Mouse (Mus musculus): ENCODE data around the gene C2cd5. TPM values are rescaled to one million over a fixed set of nuclear protein-coding genes. Genes with fewer than 3 reads are reported as not detected.
"Not testable (repeated sequence)": the region's sequence is repeated elsewhere in the genome, so short reads cannot be mapped to it uniquely, and the experiment has no call there.

C2cd5 gene
- polyA plus RNA-seq (2015; fragmentation: Nextera tagmentation; extraction: Ambion mirVana) = 22.7 and 29.0 TPM in 2 replicates

DNA sequence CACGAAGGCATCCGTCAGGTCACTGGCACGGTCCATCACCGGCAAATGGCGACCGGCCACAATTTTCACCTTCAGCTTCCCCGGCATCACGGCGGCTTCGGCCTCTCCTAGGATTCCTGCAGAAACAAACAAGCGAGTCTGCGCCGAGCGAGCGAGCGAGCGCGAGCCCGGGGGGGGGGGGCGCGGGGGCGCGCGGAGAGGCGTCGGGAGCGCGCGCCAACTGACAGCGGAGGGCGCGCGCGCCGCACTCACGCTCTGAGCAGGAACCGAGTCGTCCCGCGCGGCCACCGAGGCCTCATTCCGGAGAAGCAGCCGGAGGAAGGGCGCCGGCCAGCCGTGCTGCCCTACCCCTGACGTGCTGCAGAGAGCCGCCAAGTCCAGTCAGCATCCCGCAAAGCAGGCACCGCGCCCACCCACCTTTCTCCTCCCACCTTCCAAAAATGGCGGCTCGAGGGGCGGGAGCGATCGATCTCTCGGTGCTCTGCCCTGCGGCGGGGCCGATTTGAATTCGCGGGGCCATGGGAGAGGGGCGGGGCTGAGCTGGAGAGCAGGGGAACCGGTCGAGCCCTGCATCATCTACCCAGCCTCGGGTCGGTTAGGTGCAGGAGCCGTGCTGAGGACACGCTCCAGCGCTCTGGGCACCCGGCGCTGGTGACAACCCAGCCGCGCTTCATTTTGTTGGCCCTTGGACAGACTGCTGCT lies at the start of gene C2cd5:
C2cd5 (minus strand) TSS at position 461 of the 702 bp plus-strand sequence.
- peak; percentile 97 for DNase-seq (ENCODE audit: low spot score)

DNA sequence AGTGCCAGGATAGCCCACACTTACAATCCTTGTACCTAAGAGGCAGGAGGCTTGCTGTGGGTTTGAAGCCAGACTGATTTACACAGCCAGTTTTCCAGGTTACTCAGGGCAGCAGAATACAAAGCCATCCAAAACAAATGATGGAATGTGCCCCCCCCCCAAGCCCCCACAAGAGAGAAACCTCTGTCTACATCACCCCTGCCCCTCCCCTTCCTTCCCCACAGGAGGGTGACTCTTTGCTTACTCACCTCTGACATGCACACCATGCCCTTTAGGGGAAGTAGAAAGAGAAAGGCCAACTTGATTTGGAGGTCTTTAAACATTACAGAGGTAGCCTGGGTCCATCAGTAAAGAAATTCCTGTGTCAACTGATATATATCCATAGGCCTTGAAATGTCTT lies 48.9 kb upstream of the C2cd5 start:
- DNase-seq (ENCODE audit: low spot score) = no peak

DNA sequence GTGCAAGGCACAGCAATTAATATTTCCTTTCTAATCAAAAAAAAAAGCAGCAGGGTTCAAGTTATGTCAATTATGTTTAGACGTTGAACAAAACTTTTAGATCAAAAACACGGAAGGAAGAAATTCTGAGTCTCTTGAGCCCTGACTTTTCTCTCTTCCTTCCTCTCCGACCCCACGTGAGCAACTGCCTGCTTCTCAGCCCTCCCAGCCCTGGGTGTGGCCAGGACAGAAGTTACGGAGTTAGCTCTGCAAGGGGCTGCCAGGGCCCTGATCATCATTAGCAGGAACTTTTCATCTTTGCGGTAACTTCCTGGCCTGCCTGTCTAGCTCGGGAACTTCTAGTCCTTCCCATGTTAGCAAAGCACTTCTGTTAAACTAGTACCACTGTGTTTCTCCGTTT lies 46.8 kb upstream of the C2cd5 start:
- peak; percentile 76 for DNase-seq (ENCODE audit: low spot score)

DNA sequence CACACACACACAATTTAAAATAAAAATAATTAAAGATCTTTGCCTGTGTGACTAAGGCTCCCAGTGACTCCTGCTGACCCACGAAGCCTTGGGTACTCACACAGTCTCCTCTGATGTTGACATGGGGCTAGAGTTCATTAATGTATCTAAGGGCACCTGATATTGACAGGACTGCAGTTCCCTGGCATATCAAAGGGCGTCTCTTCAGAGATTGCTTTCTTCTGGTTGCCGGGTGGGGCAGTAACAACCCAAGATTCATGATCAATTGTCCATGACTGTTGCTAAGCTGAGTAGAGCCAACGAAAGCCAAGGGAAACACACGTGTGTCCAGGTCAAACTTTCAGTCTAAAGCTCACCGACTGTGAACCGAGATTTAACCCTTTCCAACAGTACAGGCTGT lies 45.1 kb upstream of the C2cd5 start:
- DNase-seq (ENCODE audit: low spot score) = no peak

DNA sequence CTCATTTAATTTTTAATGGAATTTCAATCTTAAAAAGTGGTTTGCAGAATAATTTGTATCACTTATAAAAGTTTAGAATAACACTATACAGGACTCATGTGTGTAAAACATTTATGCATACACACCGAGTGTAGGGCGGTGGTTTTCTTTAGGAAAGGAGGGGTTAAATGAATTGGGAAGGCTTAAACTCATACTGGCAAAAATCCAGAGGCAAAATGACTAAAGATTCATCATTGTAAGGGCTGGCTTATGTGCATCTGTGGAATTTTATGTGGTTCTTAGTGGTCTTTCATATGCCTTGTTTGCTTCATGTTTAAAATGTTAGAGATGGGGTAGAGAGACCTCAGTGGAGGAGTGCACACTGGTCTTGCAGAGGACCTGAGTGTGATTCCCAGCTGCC lies 44.6 kb upstream of the C2cd5 start:
- no peak for DNase-seq (ENCODE audit: low spot score)

DNA sequence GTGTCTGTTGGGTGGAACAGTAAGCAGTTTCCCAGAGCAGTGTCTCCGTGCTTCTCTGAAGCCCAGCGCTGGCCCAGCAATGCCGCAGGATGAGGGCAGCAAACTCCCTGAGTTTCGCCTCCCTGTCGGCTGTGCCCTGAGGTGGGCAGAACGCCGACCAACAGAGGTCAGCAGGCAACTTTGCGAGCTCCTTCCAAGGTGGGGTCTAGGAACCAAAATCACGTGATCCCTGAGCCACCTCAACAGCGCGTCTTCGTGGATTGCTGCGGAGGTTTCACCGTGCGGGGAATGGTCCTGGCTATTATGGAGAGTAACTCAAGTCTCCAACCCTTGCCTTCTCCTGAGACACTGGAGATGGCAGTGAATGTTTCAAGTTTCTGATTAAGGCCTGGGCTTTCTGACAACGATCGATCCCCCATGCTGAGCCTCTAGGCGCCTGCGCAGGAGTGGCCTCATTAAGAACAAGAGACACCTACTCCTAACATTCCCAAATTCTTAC lies 43.9 kb upstream of the C2cd5 start:
- no peak for DNase-seq (ENCODE audit: low spot score)

DNA sequence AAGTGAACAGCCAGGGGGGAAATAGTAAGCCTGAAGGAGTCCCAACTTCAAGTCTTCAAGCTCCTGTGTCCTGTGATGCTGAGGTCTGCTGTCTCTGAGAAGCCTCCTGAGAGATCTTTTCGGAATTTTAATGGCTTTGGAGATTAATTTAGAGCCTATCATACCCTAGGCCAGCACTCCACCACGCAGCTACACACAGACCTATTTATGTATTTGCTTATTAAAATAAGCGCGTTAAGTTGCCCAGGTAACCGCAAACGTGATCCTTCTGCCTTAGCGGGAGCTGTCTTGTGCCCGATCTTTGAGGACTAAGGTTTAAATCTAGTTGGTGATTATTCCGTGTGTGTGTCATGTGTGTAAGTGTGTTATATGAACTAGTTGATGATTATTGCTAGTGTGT lies 43.4 kb upstream of the C2cd5 start:
- DNase-seq (ENCODE audit: low spot score) = no peak

DNA sequence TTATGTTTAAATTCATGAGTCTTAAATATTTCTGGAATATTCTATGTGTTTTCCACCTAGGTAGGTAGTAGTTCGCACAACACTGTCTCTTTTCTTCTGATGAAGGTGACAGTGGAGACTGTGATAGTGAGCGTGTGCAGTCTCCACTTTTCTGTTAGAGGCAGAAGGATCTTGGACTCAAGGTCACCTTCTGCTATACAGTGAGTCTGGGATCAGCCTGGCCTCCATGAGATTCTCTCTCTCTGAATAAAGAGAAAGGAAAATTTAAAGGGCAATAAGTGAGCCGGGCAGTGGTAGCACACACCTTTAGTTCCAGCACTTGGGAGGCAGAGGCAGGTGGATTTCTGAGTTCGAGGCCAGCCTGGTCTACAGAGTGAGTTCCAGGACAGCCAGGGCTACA lies 42.9 kb upstream of the C2cd5 start:
- no peak for DNase-seq (ENCODE audit: low spot score)

DNA sequence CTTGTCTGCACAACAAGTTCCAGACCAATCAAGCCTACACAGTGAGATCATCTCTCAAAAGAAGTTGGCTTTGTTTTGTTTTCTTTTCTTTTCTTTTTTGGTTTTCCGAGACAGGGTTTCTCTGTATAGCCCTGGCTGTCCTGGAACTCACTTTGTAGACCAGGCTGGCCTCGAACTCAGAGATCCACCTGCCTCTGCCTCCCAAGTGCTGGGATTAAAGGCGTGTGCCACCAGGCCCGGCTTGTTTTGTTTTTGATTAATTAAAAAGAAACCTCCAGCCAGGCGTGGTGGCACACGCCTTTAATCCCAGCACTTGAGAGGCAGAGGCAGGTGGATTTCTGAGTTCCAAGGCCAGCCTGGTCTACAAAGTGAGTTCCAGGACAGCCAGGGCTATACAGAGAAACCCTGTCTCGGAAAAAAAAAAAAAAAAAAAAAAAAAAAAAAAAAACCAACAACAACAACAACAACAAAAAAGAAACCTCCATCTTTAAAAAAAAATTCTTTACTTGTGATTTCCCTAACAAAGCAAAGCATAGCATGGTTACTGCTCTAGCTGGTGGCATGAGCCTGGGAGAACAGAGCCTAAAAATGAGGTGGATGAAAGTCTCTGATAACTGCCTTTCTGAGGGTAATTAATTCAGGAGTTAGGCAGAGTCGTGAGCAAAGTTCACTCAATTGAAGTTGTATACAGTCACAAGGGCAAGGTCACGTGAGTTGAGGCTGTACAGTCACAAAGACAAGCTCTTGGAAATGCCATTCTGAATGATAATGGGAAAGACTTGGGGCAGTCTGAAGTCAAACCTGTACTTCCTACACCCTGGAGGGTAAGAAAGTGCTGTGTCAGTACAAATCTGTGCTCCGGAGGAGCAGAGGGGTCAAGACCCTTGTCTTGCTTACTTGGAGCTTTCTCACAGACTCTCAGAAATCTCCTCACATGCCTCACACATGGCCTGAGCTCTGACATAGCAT lies 42.0 kb upstream of the C2cd5 start:
- not testable (repeated sequence) for DNase-seq (ENCODE audit: low spot score)

DNA sequence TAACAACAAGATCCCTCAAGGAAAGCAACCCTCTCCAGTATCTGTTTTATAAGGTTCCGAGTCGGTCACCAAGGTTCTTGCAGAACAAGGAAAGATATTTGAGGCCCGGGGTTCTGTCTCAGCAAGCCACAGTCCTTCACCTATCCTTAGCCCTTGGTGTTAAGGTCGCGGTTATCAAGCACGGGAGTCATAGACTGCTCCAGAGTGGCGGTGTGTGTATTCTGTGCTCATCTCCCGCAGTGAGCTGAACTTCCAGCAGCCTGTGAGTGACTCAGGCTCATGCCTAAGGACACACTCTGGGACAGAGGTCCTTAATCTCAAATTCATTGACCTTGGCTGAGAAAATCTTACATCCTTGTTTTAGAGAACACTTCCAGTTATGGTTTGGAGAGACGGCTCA lies 40.9 kb upstream of the C2cd5 start:
- DNase-seq (ENCODE audit: low spot score) = no peak

DNA sequence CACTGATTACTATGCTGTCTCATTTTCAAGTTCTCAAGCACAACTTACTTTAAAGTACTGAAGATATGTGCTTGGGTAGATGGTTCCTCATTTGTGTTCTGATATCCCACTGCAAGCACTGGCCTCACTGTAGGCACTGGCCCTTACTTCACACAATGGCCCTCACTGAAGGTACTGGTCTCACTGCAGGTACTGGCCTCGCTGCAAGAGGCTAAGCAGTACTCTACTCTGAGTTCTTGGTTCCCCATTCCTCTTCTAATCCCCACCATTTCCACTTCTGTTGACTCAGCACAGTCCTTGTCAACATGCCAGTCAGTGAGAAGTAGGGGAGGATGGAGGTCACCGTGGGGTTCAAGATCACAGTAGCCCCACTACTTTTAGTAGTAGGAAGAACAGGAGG lies 39.5 kb upstream of the C2cd5 start:
- no peak for DNase-seq (ENCODE audit: low spot score)

DNA sequence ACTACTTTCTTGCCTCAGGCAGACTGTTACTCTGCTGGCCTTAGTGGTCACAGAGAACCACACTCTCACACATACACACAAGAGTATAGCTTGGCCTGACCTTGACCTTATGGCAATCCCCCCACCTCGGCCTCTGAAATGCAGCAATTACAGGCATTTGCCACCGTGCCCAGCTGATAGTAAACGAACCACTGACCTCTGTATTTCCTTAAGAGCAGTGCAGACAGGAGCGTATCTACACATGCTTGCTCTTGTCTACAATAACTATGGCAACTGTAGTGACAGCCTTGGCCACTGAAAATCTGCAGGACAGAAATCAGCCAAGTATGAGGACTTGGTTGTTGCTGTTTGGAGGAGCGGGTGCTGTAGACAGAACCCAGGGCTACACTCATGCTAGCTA lies 37.4 kb upstream of the C2cd5 start:
- DNase-seq (ENCODE audit: low spot score) = no peak

DNA sequence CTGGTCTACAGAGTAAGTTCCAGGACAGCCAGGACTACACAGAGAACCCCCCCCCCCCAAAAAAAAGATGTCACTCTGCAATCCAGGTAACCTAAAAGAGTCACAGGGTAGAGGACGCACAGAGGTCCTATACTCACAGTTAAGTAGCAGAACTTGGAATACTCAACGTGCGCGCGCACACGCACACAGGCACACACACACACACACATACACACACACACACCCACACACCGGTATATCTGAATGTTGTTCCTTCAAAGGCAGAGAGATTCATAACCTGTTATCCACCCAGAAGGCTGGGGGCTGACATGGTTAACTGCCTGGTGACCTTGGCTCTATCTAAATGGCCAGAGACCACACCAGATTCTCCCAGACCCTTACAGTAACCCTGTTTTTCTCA lies 36.7 kb upstream of the C2cd5 start:
- DNase-seq (ENCODE audit: low spot score) = no peak

DNA sequence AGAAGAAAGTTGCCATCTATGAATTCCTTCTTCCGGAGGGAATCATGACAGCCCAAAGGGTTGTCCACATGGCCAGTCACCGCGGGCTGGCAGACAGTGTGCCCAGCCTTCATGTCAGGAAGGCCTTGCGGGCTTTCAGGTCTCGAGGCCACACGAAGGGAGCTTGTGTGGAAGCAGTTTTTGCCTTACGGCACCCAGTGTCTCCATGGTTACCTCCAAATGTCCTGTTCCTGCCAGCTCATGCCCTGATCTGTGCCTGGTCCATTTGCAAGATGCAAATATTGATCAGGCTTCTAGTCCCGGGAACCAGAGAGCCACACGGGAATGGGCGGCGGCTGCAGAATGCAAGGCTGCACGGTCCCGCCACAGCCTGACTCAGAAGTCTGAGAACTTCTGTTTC lies 35.2 kb upstream of the C2cd5 start:
- DNase-seq (ENCODE audit: low spot score) = no peak

DNA sequence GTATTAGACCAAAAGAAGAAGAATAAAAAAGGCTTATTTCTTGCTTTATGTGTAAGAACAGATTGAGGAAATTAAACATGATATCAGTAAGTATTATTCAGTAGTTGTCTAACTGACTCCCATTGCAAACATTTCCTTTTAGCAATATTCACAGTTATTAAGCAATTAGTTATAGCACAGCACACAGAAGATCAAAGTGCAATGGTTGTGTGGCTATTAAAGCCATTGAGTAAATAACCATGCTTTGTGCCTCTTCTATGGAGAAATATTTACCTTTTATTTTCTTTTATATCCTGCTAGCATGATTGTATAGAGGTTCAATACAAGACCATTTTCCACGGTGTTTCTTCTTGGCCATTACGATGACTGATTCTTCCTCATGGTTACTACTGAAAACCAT lies 33.2 kb upstream of the C2cd5 start:
- DNase-seq (ENCODE audit: low spot score) = no peak

DNA sequence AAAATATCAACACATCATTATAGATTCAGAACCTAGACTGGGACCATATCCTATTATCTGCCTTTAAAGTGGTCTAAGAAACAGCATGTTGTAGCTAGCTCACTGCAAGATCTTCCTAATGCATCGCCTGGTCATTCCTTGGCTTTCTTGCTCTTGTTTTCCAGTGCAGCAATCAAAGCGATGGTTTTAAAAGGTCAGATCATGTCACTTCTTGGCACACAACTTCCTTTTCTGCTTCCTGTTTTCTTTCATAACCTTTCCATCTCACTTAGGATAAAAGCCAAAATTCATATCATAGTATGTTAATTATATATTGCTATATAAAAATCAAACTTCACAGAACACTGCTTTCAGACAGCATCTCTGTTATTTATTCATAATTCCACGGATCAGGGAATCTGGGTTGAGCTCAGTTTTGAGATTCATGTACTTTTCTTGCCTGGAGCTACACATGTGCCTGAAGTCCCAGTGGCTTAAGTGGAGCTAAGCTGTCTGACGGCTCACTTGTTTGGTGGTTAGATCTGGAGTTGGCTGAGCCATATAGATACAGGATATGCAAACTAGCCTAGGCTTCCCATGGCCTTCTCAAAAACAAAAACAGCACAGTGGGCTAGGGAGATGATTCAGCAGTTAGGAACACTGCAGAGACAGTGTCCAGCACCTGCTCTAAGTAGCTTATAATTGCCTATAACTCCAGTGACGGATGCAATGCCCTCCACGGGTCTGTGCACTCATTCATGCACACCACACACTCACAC lies 32.1 kb upstream of the C2cd5 start:
- no peak for DNase-seq (ENCODE audit: low spot score)

DNA sequence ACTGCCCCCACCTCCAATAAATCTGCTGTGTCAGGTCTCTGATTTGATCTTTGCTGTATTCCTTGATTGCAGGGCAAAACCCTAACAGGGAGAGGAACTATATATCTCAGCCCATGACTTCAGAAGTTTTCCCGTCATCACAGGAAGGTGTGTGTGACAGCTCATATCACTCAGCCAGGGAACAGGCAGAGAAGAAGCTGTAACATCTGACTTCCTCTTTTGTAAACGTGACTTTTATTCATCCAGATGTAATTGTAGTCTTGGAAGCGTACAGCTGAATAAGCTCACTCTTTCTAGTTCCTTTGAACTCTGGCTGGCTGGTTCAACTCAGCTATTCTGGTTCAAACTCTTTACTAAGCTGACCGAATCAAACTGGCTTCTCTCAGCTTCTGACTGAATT lies 30.5 kb upstream of the C2cd5 start:
- DNase-seq (ENCODE audit: low spot score) = no peak

DNA sequence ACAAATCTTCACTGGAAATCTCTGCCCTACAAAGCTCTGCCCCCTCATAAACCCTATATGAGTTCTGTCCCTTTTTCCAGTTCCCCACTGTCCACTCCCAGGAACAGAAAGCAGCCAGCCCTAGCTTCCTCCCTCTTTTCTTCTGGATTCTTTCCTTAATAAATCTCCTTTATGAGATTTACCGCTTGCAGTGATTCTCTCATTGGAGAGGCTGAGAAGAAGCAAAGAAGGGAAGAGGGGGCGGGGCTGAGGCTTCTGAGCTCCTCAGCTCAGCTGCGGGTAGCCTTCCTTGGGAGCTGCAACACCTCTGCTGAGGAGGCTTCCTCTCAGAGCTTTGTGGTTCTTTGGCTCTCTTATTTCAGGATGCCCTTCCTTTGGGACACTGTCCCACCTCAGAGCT lies 30.0 kb upstream of the C2cd5 start:
- no peak for DNase-seq (ENCODE audit: low spot score)

DNA sequence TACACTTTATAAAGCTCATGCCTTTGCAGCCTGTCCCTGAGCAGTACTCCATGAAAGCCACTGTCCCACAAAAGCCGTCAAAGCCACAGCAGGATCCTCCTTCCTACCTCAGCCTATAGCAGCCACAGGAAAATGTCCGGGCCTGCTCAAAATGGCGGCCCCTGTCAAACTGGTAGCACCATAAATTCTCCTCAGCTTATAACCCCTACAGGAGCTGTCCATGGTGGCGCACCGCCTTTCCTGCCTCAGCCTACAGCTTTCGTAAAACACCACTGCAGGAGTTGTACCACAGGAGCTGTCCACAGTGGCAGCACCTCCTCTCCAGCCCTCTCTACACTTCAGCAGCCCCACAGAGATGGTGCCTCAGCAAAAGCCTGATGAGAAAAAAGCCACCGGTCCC lies 29.5 kb upstream of the C2cd5 start:
- DNase-seq (ENCODE audit: low spot score) = no peak

DNA sequence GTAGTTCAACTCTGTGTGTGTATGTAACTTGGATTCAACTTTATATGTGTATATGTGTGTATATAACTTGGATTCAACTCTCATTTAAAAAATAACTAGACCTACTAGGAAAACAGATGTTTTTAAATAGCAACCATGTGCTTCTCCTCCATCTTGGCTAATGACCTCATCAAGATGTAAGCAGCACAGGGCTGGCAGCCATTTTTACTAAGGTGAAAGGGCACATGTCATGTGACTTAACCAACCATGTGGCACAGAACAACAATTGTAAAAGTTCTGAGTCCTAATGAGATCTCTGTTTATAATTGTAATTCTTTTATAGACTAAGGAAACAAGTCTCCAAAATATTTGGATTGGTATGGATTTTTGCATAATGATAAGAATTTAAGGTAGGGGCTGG lies 25.8 kb upstream of the C2cd5 start:
- no peak for DNase-seq (ENCODE audit: low spot score)

DNA sequence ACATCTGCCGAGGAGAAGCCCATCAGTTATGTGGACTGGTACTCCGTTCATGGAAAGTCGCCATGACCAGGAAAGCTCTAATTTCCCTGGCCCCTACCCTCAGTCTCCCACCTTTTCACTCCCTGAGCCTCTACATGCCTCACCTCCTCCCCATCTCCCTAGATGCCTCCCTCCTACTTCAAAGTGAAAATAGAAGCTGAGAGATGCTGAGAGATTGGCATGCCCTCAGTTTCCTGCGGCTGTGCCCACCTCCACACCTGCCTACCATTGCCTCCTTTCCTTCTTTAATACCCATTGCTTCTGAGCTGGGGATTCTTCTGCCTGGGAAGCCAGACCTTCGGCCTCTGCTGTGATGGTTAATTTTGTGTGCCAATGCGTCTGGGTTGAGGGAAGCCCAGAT lies 19.4 kb upstream of the C2cd5 start:
- DNase-seq (ENCODE audit: low spot score) = no peak

DNA sequence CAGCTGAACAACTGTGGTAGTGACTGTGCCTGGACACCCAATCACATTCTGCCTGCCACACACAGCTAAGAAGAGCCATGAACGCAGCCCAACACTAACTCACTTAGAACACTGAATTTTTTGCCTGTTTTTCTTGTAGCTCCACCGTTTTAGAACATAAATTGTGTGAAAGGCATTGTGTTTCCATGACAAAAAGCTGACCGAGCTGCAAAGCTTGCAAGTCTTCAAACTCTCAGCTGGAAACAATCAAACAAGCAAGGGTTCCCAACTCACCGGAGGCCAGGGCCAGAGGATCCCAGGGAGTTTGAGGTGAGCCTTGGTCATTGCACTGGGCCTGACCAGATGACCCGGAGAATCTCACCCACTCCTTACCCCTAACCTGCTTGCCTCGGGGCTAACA lies 16.8 kb upstream of the C2cd5 start:
- no peak for DNase-seq (ENCODE audit: low spot score)

Data from thymus, postnatal 0 days (tissue).